Mouse (Mus musculus) MEL (cell line): ENCODE measurements at regions not wholly inside any gene's neighbourhood (a gene's known extent, or its start where the extent isn't known, plus 50 kb on each side); places are given as distances from the start of the nearest gene placed in this dataset.

Source experiments
- DNase-seq: peaks from one replicate; pipeline ENCODE4 v3.0.0; 2011; ENCODE audit warnings: low read depth, low spot score
- H3K27ac ChIP-seq: 2 replicates; pipeline ENCODE4 v1.5.1; 2012; ENCODE audit warnings: low read depth, mild to moderate bottlenecking, control low read depth, low read length, moderate library complexity; ENCODE audit not compliant: control insufficient read depth
- H3K27me3 ChIP-seq, 2 experiments: fragments of 150-350 bp in 1 of 2; sonication (generic) in 1 of 2; 2 replicates each; pipeline ENCODE4 v1.6.1; 2012; ENCODE audit warnings: low read length in 2 of 2, mild to moderate bottlenecking in 2 of 2, improper control_type of control experiment in 1 of 2, moderate library complexity in 1 of 2; ENCODE audit not compliant: insufficient read depth in 2 of 2, control insufficient read depth in 1 of 2
- H3K36me3 ChIP-seq, 2 experiments: 2 replicates each; pipeline ENCODE4 v1.6.1; 2012 to 2014; ENCODE audit warnings: low read length in 2 of 2, improper control_type of control experiment in 1 of 2, inconsistent platforms in 1 of 2, mild to moderate bottlenecking in 1 of 2; ENCODE audit not compliant: insufficient read depth in 2 of 2, control insufficient read depth in 1 of 2
- H3K4me1 ChIP-seq, 2 experiments: fragments of 150-350 bp in 1 of 2; sonication (generic) in 1 of 2; 2 replicates each; pipeline ENCODE4 v1.6.1; 2012; ENCODE audit warnings: low read length in 2 of 2, improper control_type of control experiment in 1 of 2, mild to moderate bottlenecking in 1 of 2; ENCODE audit not compliant: insufficient read depth in 2 of 2, control insufficient read depth in 1 of 2
- H3K4me3 ChIP-seq, 2 experiments: fragments of 150-350 bp in 1 of 2; sonication (generic) in 1 of 2; 2 replicates each; pipeline ENCODE4 v1.5.1; 2012; ENCODE audit warnings: low read depth in 2 of 2, low read length in 2 of 2, mild to moderate bottlenecking in 2 of 2, moderate library complexity in 2 of 2, control low read depth in 1 of 2, improper control_type of control experiment in 1 of 2; ENCODE audit not compliant: control insufficient read depth in 1 of 2, insufficient read depth in 1 of 2
- H3K79me2 ChIP-seq: 2 replicates; pipeline ENCODE4 v1.6.1; 2012; ENCODE audit warnings: mild to moderate bottlenecking, low read length, moderate library complexity; ENCODE audit not compliant: control insufficient read depth, poor library complexity, insufficient read depth
- H3K9ac ChIP-seq: 2 replicates; pipeline ENCODE4 v1.6.1; 2012; ENCODE audit warnings: low read depth, mild to moderate bottlenecking, control low read depth, low read length, moderate library complexity; ENCODE audit not compliant: control insufficient read depth, poor library complexity, severe bottlenecking
- H3K9me3 ChIP-seq: fragments of 150-350 bp; sonication (generic); replicated peaks from 2 replicates; pipeline ENCODE4 v1.6.1; 2012; ENCODE audit warnings: mild to moderate bottlenecking, low read length, improper control_type of control experiment, moderate library complexity; ENCODE audit not compliant: insufficient read depth
- BHLHE40 ChIP-seq: IDR thresholded peaks from 2 replicates; pipeline ENCODE4 v1.6.1; 2012; ENCODE audit warnings: low read depth, mild to moderate bottlenecking, inconsistent platforms, low read length, improper control_type of control experiment, borderline replicate concordance
- CTCF ChIP-seq, 3 experiments: IDR thresholded peaks in 2 of 3; conservative IDR thresholded peaks in 1 of 3; 2 replicates each; pipeline ENCODE4 v1.5.1; 2011 to 2012; ENCODE audit warnings: low read length in 3 of 3, low read depth in 2 of 3, mild to moderate bottlenecking in 2 of 3, improper control_type of control experiment in 1 of 3, inconsistent platforms in 1 of 3, mixed read lengths in 1 of 3, moderate library complexity in 1 of 3; ENCODE audit not compliant: control insufficient read depth in 1 of 3, insufficient read depth in 1 of 3, poor library complexity in 1 of 3, severe bottlenecking in 1 of 3
- E2F4 ChIP-seq: IDR thresholded peaks from 2 replicates; pipeline ENCODE4 v1.6.1; 2011; ENCODE audit warnings: low read depth, low read length, improper control_type of control experiment, borderline replicate concordance
- ELF1 ChIP-seq: IDR thresholded peaks from 2 replicates; pipeline ENCODE4 v1.6.1; 2014; ENCODE audit warnings: low read depth, mild to moderate bottlenecking, inconsistent platforms, low read length, improper control_type of control experiment, moderate library complexity
- EP300 ChIP-seq, 2 experiments: IDR thresholded peaks; 2 replicates each; pipeline ENCODE4 v1.6.1; 2011; ENCODE audit warnings: improper control_type of control experiment in 2 of 2, low read length in 2 of 2, low read depth in 1 of 2, mild to moderate bottlenecking in 1 of 2
- ETS1 ChIP-seq: IDR thresholded peaks from 2 replicates; pipeline ENCODE4 v1.6.1; 2012; ENCODE audit warnings: low read depth, mild to moderate bottlenecking, inconsistent platforms, low read length, improper control_type of control experiment, moderate library complexity
- GATA1 ChIP-seq: IDR thresholded peaks from 2 replicates; pipeline ENCODE4 v1.6.1; 2011; ENCODE audit warnings: low read depth, low read length, improper control_type of control experiment
- KAT2A ChIP-seq: conservative IDR thresholded peaks from 2 replicates; pipeline ENCODE4 v1.6.1; 2012; ENCODE audit warnings: low read depth, low read length, improper control_type of control experiment, inconsistent platforms
- MAFK ChIP-seq: IDR thresholded peaks from 2 replicates; pipeline ENCODE4 v1.6.1; 2011; ENCODE audit warnings: low read depth, mild to moderate bottlenecking, low read length, improper control_type of control experiment, borderline replicate concordance
- MAX ChIP-seq: IDR thresholded peaks from 2 replicates; pipeline ENCODE4 v1.6.1; 2011; ENCODE audit warnings: low read length, improper control_type of control experiment
- MEF2A ChIP-seq: IDR thresholded peaks from 2 replicates; pipeline ENCODE4 v1.6.1; 2014; ENCODE audit warnings: low read depth, mild to moderate bottlenecking, inconsistent platforms, low read length, improper control_type of control experiment; ENCODE audit not compliant: poor library complexity, insufficient replicate concordance, severe bottlenecking; ENCODE audit errors: extremely low read depth
- MXI1 ChIP-seq: IDR thresholded peaks from 2 replicates; pipeline ENCODE4 v1.6.1; 2011; ENCODE audit warnings: mild to moderate bottlenecking, low read depth, low read length, improper control_type of control experiment
- MYB ChIP-seq: IDR thresholded peaks from 2 replicates; pipeline ENCODE4 v1.6.1; 2011; ENCODE audit warnings: mild to moderate bottlenecking, low read depth, low read length, improper control_type of control experiment
- NRF1 ChIP-seq: IDR thresholded peaks from 2 replicates; pipeline ENCODE4 v1.6.1; 2014; ENCODE audit warnings: low read depth, mild to moderate bottlenecking, inconsistent platforms, low read length, improper control_type of control experiment, moderate library complexity; ENCODE audit not compliant: poor library complexity, insufficient read depth, severe bottlenecking
- POLR2AphosphoS2 ChIP-seq: IDR thresholded peaks from 2 replicates; pipeline ENCODE4 v1.6.1; 2011; ENCODE audit warnings: low read length, improper control_type of control experiment
- RAD21 ChIP-seq: IDR thresholded peaks from 2 replicates; pipeline ENCODE4 v1.6.1; 2011; ENCODE audit warnings: mild to moderate bottlenecking, low read depth, low read length, improper control_type of control experiment
- SMC3 ChIP-seq: IDR thresholded peaks from 2 replicates; pipeline ENCODE4 v1.6.1; 2011; ENCODE audit warnings: low read depth, low read length, improper control_type of control experiment
- TBP ChIP-seq: IDR thresholded peaks from 2 replicates; pipeline ENCODE4 v1.8.0; 2011; ENCODE audit warnings: low read depth, low read length, improper control_type of control experiment
- TCF12 ChIP-seq: IDR thresholded peaks from 2 replicates; pipeline ENCODE4 v1.6.1; 2014; ENCODE audit warnings: low read depth, mild to moderate bottlenecking, inconsistent platforms, low read length, improper control_type of control experiment, moderate library complexity
- UBTF ChIP-seq: IDR thresholded peaks from 2 replicates; pipeline ENCODE4 v1.6.1; 2012; ENCODE audit warnings: low read depth, mild to moderate bottlenecking, inconsistent platforms, low read length, improper control_type of control experiment, moderate library complexity, borderline replicate concordance; ENCODE audit not compliant: insufficient read depth
- ZC3H11A ChIP-seq: IDR thresholded peaks from 2 replicates; pipeline ENCODE4 v1.6.1; 2012; ENCODE audit warnings: low read depth, mild to moderate bottlenecking, inconsistent platforms, low read length, improper control_type of control experiment
- ZNF384 ChIP-seq: IDR thresholded peaks from 2 replicates; pipeline ENCODE4 v1.6.1; 2012; ENCODE audit warnings: low read depth, mild to moderate bottlenecking, inconsistent platforms, low read length, improper control_type of control experiment

DNA sequence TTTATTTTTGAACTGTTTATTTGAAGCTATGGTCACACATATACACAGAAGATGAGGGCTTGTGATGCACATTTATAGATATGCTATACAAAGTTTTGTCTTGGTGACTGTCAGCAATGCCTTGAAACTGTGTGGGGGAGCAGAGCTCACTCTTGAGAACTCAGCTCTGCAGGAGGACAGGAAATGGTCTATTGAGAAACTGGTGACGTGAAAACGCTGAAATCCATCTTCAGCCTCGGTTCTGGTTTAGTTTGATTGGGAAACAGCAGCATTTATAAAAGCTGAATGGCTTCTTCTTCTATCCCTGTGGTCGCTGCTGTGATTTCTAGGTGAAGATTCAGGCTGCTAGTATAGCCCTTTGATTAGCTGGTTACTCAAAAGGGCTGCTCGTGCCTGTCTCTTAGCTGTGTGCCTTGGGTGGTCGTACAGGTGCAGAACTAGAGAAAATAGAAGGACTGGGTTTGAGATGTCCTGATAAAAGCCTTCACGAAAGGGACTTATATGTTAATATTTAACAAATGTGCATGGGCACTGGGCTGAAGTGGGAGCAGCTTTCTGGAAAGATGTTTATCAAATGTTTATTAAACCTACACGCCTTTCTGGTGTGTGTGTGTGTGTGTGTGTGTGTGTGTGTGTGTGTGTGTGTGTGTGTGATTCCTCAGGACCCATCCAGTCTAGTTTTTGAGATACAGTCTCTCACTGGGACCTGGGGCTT, 124.9 kb upstream of the Map3k1 start:
- no peak for DNase-seq
- no peak for TF ChIP-seq MAFK
- TF ChIP-seq BHLHE40 = no peak
- no peak for TF ChIP-seq GATA1
- TF ChIP-seq ZNF384 = no peak
- no peak for TF ChIP-seq CTCF (IDR thresholded peaks at IDR 0.05 in 2 of 3, conservative IDR thresholded peaks at IDR 0.05 in 1 of 3; ENCODE audit: control insufficient read depth in 1 of 3, insufficient read depth in 1 of 3, low read depth in 2 of 3, low read length in 3 of 3, poor library complexity in 1 of 3, severe bottlenecking in 1 of 3)
- no peak for TF ChIP-seq MEF2A
- no peak for TF ChIP-seq POLR2AphosphoS2
- no peak for TF ChIP-seq TBP
- no peak for TF ChIP-seq MYB
- no peak for TF ChIP-seq ZC3H11A
- no peak for TF ChIP-seq ELF1
- TF ChIP-seq ETS1 = no peak
- TF ChIP-seq RAD21 = no peak
- no peak for TF ChIP-seq E2F4
- TF ChIP-seq SMC3 = no peak
- TF ChIP-seq KAT2A = no peak
- no peak for TF ChIP-seq MAX
- no peak for TF ChIP-seq NRF1
- peaks cover 0 to 33% of the 10 kb centered on the region in 2 experiments; a peak in 2 of 4 replicates for H3K36me3 ChIP-seq
- no peaks in the 10 kb centered on the region for H3K27me3 ChIP-seq
- H3K4me3 ChIP-seq = no peak overlapping the region
- no peak overlapping the region for H3K27ac ChIP-seq
- peaks cover 19 to 33% of the 10 kb centered on the region in 2 experiments for H3K4me1 ChIP-seq
- no peak overlapping the region for H3K9ac ChIP-seq
- no peaks in the 10 kb centered on the region for H3K9me3 ChIP-seq
- H3K79me2 ChIP-seq = no peaks in the 10 kb centered on the region

DNA sequence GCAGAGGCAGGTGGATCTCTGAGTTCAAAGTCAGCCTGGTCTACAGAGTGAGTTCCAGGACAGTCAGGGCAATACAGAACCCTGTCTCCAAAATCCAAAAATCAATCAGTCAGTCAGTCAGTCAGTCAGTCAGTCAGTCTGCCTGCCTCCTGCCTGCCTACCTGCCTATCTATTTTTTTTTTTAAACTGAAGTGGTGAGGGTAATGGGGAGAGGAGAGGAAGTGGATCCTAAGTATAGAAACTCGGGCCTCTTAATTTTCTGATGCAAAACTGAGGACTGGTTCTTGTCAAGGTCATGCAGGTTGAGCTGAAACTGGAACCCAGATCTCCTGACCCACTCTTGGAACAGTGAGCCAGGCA, 126.9 kb upstream of the Map3k1 start:
- no peaks in the 10 kb centered on the region for H3K27me3 ChIP-seq
- H3K27ac ChIP-seq = peak overlapping the region; percentile 65
- H3K79me2 ChIP-seq = no peaks in the 10 kb centered on the region; the same call in 1 of the 2 replicates
- TF ChIP-seq EP300 (IDR thresholded peaks at IDR 0.05; ENCODE audit: low read depth in 1 of 2, low read length in 2 of 2) (no peak), MXI1 (no peak), RAD21 (no peak), ZNF384 (peak; percentile 72), TCF12 (no peak), MAX (no peak), UBTF (no peak)
- no peak overlapping the region for H3K4me3 ChIP-seq
- no peaks in the 10 kb centered on the region for H3K9me3 ChIP-seq
- H3K4me1 ChIP-seq = peaks cover 23 to 43% of the 10 kb centered on the region in 2 experiments
- peak overlapping the region; percentile 50 for H3K9ac ChIP-seq
- no peak for DNase-seq
- H3K36me3 ChIP-seq = peaks cover 0 to 36% of the 10 kb centered on the region in 2 experiments; a peak in 2 of 4 replicates
